Mouse (Mus musculus): Measurements from ENCODE around the gene Dbil5. TPM values are rescaled to one million over a fixed set of nuclear protein-coding genes. Genes with fewer than 3 reads are reported as not detected.

Gene Dbil5
- polyA plus RNA-seq, 1 experiment = not detected

DNA sequence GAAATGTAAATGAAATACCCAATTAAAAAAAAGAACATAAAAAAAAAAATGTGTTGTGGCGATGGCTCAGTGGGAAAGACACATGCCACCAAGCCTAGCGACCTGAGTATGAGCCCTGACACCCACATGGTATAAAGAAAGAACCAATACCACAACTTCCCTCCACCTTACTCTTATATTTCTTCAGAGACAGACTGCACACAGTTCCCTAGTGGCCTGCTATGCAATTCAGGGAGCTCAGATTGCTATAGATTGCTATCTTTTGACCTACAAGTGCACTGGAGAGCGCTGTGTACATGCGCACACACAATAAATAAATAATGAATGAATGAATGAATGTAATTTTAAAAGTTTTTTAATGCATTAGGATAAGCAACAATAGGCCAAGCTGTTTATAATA is 33.7 kb upstream of the Dbil5 start:
- no peak for TF ChIP-seq CTCF (IDR thresholded peaks at IDR 0.05; ENCODE audit: extremely low read depth, insufficient read depth, insufficient read length, insufficient replicate concordance)
- TF ChIP-seq POLR2A (IDR thresholded peaks at IDR 0.05; ENCODE audit: low read depth, low read length) = no peak
- DNase-seq (ENCODE audit: low read depth in 1 of 2, low spot score in 2 of 2) = no peak
- Histone ChIP-seq H3K4me3 (ENCODE audit: extremely low read depth, insufficient read depth, insufficient read length) (no peak overlapping the region), H3K36me3 (ENCODE audit: control insufficient read depth, insufficient read depth, low read length) (no peaks in the 10 kb centered on the region), H3K27ac (ENCODE audit: insufficient read depth, low read length) (no peak overlapping the region), H3K27me3 (ENCODE audit: control insufficient read depth, insufficient read depth, low read length) (no peaks in the 10 kb centered on the region), H3K4me1 (ENCODE audit: control insufficient read depth, insufficient read depth, insufficient read length) (peaks cover 1% of the 10 kb centered on the region; the same call in 1 of the 2 replicates)
- WGBS = 77% methylated on average over 4 of the region's 4 CpGs

GRCm38 (mm10) chr11:76186908-76187307 is 30.5 kb upstream of the Dbil5 start:
- no peak for TF ChIP-seq CTCF (IDR thresholded peaks at IDR 0.05; ENCODE audit: extremely low read depth, insufficient read depth, insufficient read length, insufficient replicate concordance)
- no peak for TF ChIP-seq POLR2A (IDR thresholded peaks at IDR 0.05; ENCODE audit: low read depth, low read length)
- WGBS = 94% methylated on average over 6 of the region's 6 CpGs
- DNase-seq (ENCODE audit: low read depth in 1 of 2, low spot score in 2 of 2) = no peak
- Histone ChIP-seq H3K4me1 (ENCODE audit: control insufficient read depth, insufficient read depth, insufficient read length) (no peaks in the 10 kb centered on the region), H3K4me3 (ENCODE audit: extremely low read depth, insufficient read depth, insufficient read length) (no peak overlapping the region), H3K27me3 (ENCODE audit: control insufficient read depth, insufficient read depth, low read length) (no peaks in the 10 kb centered on the region), H3K36me3 (ENCODE audit: control insufficient read depth, insufficient read depth, low read length) (no peaks in the 10 kb centered on the region), H3K27ac (ENCODE audit: insufficient read depth, low read length) (no peak overlapping the region)

DNA sequence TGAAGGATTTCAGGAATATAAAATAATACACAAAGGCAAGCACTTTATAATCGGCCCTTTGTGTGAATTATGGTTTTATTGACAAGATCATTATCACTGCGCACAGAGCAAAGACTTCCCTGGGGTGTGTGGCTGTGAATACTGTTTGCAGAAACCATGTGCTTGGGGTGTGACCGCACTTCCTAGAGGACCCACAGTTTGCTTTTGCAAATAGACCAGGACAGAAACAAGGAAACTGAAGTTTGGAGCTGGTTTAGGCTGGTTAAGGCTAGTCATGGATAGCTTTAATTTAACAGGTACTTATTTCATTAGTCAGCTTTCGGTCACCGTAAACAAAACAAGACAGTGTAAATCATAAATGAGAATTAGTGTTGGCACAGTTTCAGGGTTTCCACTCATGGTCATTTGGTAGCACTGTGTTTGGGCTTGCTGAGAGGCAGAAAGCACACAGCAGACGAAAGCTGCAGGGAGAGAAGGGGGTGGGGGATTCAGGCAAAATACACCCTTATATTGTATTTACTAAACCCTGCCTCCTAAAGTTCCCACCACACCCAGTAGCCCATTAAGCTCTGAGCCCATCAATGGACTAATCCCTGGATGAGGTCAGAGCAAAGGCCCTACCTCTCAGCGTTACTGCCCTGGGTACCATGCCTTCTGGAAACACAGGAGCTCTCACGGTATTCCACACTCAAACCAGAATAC is 21.0 kb upstream of the Dbil5 start:
- Histone ChIP-seq H3K36me3 (ENCODE audit: control insufficient read depth, insufficient read depth, low read length) (no peaks in the 10 kb centered on the region), H3K27ac (ENCODE audit: insufficient read depth, low read length) (no peak overlapping the region), H3K4me1 (ENCODE audit: control insufficient read depth, insufficient read depth, insufficient read length) (no peaks in the 10 kb centered on the region), H3K27me3 (ENCODE audit: control insufficient read depth, insufficient read depth, low read length) (no peaks in the 10 kb centered on the region), H3K4me3 (ENCODE audit: extremely low read depth, insufficient read depth, insufficient read length) (no peak overlapping the region)
- WGBS = 85% methylated on average over 8 of the region's 8 CpGs
- no peak for DNase-seq (ENCODE audit: low read depth in 1 of 2, low spot score in 2 of 2)
- TF ChIP-seq POLR2A (IDR thresholded peaks at IDR 0.05; ENCODE audit: low read depth, low read length) = no peak
- no peak for TF ChIP-seq CTCF (IDR thresholded peaks at IDR 0.05; ENCODE audit: extremely low read depth, insufficient read depth, insufficient read length, insufficient replicate concordance)

DNA sequence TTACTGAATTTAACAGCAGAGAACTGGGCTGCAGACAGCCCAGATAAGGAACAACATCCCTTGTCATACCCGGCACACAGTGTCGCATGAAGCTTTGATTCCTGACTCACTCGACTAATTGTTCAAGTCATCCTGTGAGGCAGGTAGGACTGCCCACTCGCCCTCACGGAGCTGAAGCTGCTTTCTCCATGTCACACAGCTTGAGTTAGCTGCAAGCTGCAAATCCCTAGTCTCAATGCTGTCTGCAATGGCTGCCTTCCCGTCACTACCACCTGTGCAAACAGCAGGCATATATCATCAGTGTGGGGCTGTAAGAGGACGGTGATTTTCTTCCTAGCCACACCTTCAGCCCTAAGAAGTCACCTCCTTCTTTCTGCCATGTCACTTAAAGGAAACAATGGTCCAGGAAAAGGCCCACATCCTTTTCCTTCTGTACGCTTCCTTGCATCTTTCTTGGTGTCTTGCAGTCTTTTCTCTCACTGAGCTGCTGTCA is 20.4 kb upstream of the Dbil5 start:
- Histone ChIP-seq H3K36me3 (ENCODE audit: control insufficient read depth, insufficient read depth, low read length) (no peaks in the 10 kb centered on the region), H3K4me1 (ENCODE audit: control insufficient read depth, insufficient read depth, insufficient read length) (no peaks in the 10 kb centered on the region; the same call in 1 of the 2 replicates), H3K4me3 (ENCODE audit: extremely low read depth, insufficient read depth, insufficient read length) (no peak overlapping the region), H3K27ac (ENCODE audit: insufficient read depth, low read length) (no peak overlapping the region), H3K27me3 (ENCODE audit: control insufficient read depth, insufficient read depth, low read length) (peaks cover 4% of the 10 kb centered on the region; the same call in 1 of the 2 replicates)
- DNase-seq (ENCODE audit: low read depth in 1 of 2, low spot score in 2 of 2) = no peak
- TF ChIP-seq CTCF (IDR thresholded peaks at IDR 0.05; ENCODE audit: extremely low read depth, insufficient read depth, insufficient read length, insufficient replicate concordance) = no peak
- no peak for TF ChIP-seq POLR2A (IDR thresholded peaks at IDR 0.05; ENCODE audit: low read depth, low read length)
- 79% methylated on average over 8 of the region's 8 CpGs for WGBS

GRCm38 (mm10) chr11:76201761-76202674 is 15.4 kb upstream of the Dbil5 start:
- Histone ChIP-seq H3K4me1 (ENCODE audit: control insufficient read depth, insufficient read depth, insufficient read length) (no peaks in the 10 kb centered on the region; the same call in 1 of the 2 replicates), H3K27ac (ENCODE audit: insufficient read depth, low read length) (no peak overlapping the region), H3K27me3 (ENCODE audit: control insufficient read depth, insufficient read depth, low read length) (peaks cover 8% of the 10 kb centered on the region; the same call in 1 of the 2 replicates), H3K4me3 (ENCODE audit: extremely low read depth, insufficient read depth, insufficient read length) (peak overlapping the region; percentile 64), H3K36me3 (ENCODE audit: control insufficient read depth, insufficient read depth, low read length) (no peaks in the 10 kb centered on the region)
- TF ChIP-seq POLR2A (IDR thresholded peaks at IDR 0.05; ENCODE audit: low read depth, low read length) (no peak), CTCF (IDR thresholded peaks at IDR 0.05; ENCODE audit: extremely low read depth, insufficient read depth, insufficient read length, insufficient replicate concordance) (no peak)
- peak in 1 of 2 experiments; percentile 69 for DNase-seq (ENCODE audit: low read depth in 1 of 2, low spot score in 2 of 2)
- 1% methylated on average over 89 of the region's 90 CpGs for WGBS

- Histone ChIP-seq H3K36me3 (ENCODE audit: control insufficient read depth, insufficient read depth, low read length) (peaks cover 1% of the 10 kb centered on the region), H3K27ac (ENCODE audit: insufficient read depth, low read length) (no peak overlapping the region), H3K4me1 (ENCODE audit: control insufficient read depth, insufficient read depth, insufficient read length) (no peaks in the 10 kb centered on the region; the same call in 1 of the 2 replicates), H3K4me3 (ENCODE audit: extremely low read depth, insufficient read depth, insufficient read length) (no peak overlapping the region), H3K27me3 (ENCODE audit: control insufficient read depth, insufficient read depth, low read length) (peaks cover 5% of the 10 kb centered on the region; the same call in 1 of the 2 replicates)
- TF ChIP-seq POLR2A (IDR thresholded peaks at IDR 0.05; ENCODE audit: low read depth, low read length) = no peak
- TF ChIP-seq CTCF (IDR thresholded peaks at IDR 0.05; ENCODE audit: extremely low read depth, insufficient read depth, insufficient read length, insufficient replicate concordance) = no peak
- 90% methylated on average over 5 of the region's 5 CpGs for WGBS
- DNase-seq (ENCODE audit: low read depth in 1 of 2, low spot score in 2 of 2) = no peak
Observed at GRCm38 (mm10) chr11:76206793-76207192, 10.6 kb upstream of the Dbil5 start.
